7 mouse cellular contexts compared by ENCODE assay signal in the genomic region with DNA sequence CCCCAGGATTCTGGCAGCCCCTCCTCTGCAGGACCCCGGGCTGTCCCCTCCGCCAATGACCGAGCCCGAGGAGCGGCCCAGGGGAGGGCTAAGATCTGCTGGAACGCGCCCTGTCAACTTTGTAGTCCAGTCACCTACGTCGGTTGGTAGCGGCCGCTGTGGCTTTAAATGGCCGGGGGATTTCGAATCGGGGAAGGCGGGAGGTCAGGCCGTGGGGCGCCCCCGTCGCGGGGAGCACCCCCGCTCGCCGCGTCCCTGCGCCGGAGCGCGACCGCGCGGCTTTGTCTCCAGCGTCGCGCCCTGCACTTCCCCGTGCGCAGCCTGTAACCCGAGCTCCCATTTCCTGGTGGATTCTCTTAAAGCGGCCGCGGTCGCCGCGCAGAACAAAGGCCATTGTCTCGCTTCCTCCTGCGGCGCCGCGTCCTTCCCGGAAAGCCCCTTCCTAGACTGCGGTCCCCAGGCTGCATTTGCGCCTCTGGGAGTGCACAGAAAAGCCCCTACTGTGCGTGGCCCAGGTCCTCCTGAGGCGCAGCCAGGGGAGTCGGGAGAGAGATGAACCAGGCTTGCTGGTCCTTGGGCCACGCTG. TPM values are rescaled to one million over a fixed set of nuclear protein-coding genes. Genes with fewer than 3 reads are reported as not detected.
DNase-seq lines count a peak whose midpoint lies in the region; ATAC-seq and TF ChIP-seq lines count a peak whose summit lies in the region.

No protein-coding gene starts in this region.

- no peaks in the 10 kb centered on the region for H3K27me3 ChIP-seq in intestine, embryonic 16.5 days (replicated peaks; ENCODE audit: control insufficient read depth, insufficient read depth, low read length)
- H3K27me3 ChIP-seq in limb, embryonic 10.5 days (ENCODE audit: low read depth, poor library complexity, severe bottlenecking): no peaks in the 10 kb centered on the region
- no peaks in the 10 kb centered on the region for H3K27me3 ChIP-seq in midbrain, embryonic 12.5 days
- no peaks in the 10 kb centered on the region for H3K27me3 ChIP-seq in small intestine, adult 2 months (ENCODE audit: control insufficient read depth, insufficient read depth, low read length)

- TF ChIP-seq CTCF in small intestine, adult 2 months (IDR thresholded peaks at IDR 0.05; ENCODE audit: extremely low read depth, insufficient read length, insufficient replicate concordance, low read depth, low read length): no peak

- no peaks in the 10 kb centered on the region for H3K9me3 ChIP-seq in intestine, embryonic 16.5 days (ENCODE audit: control insufficient read depth, low read length)
- H3K9me3 ChIP-seq in limb, embryonic 10.5 days (replicated peaks): no peaks in the 10 kb centered on the region
- H3K9me3 ChIP-seq in midbrain, embryonic 12.5 days: no peaks in the 10 kb centered on the region

- peak; percentile 92 for ATAC-seq in intestine, embryonic 16.5 days
- peak; percentile 95 for ATAC-seq in midbrain, embryonic 12.5 days (ENCODE audit: low FRiP score, low read depth)

- peaks cover 28% of the 10 kb centered on the region for H3K4me1 ChIP-seq in intestine, embryonic 16.5 days (ENCODE audit: control insufficient read depth, insufficient read depth, low read length)
- peaks cover 35% of the 10 kb centered on the region for H3K4me1 ChIP-seq in limb, embryonic 10.5 days
- peaks cover 34% of the 10 kb centered on the region for H3K4me1 ChIP-seq in midbrain, embryonic 12.5 days
- peaks cover 10% of the 10 kb centered on the region; the same call in 1 of the 2 replicates for H3K4me1 ChIP-seq in small intestine, adult 2 months (ENCODE audit: control insufficient read depth, insufficient read depth, insufficient read length, low read length)

- no peaks in the 10 kb centered on the region for H3K36me3 ChIP-seq in intestine, embryonic 16.5 days (ENCODE audit: control insufficient read depth, insufficient read depth, low read length)
- no peaks in the 10 kb centered on the region for H3K36me3 ChIP-seq in limb, embryonic 10.5 days
- H3K36me3 ChIP-seq in midbrain, embryonic 12.5 days: no peaks in the 10 kb centered on the region
- H3K36me3 ChIP-seq in small intestine, adult 2 months (ENCODE audit: control insufficient read depth, insufficient read depth, low read length): no peaks in the 10 kb centered on the region

- peak overlapping the region; percentile 100 for H3K27ac ChIP-seq in intestine, embryonic 16.5 days (ENCODE audit: low read length)
- peak overlapping the region; percentile 100 for H3K27ac ChIP-seq in limb, embryonic 10.5 days
- peak overlapping the region; percentile 100 for H3K27ac ChIP-seq in midbrain, embryonic 12.5 days (replicated peaks)
- H3K27ac ChIP-seq in small intestine, adult 2 months (ENCODE audit: insufficient read depth, low read depth, low read length): peak overlapping the region; percentile 100

- peak; percentile 70 for TF ChIP-seq POLR2A in small intestine, adult 2 months (IDR thresholded peaks at IDR 0.05; ENCODE audit: low read depth, low read length)

- DNase-seq in adrenal gland, adult 18-20 months (ENCODE audit: low spot score in 2 of 2): peak; percentile 75 to 76
- DNase-seq in embryo, embryonic 10 days (ENCODE audit: low spot score): peak; percentile 92
- DNase-seq in gastrocnemius, postnatal 36 days: peak; percentile 61 to 79
- peak; percentile 89 for DNase-seq in limb, embryonic 10.5 days (ENCODE audit: low spot score)

- H3K4me3 ChIP-seq in intestine, embryonic 16.5 days (ENCODE audit: low read length): peak overlapping the region; percentile 92
- peak overlapping the region; percentile 80 for H3K4me3 ChIP-seq in limb, embryonic 10.5 days
- H3K4me3 ChIP-seq in midbrain, embryonic 12.5 days: peak overlapping the region; percentile 66
- peak overlapping the region; percentile 76 for H3K4me3 ChIP-seq in small intestine, adult 2 months (ENCODE audit: low read depth, low read length)

- WGBS in intestine, embryonic 16.5 days: under 1% methylated on average over 55 of the region's 55 CpGs
- under 1% methylated on average over 55 of the region's 55 CpGs for WGBS in limb, embryonic 10.5 days
- WGBS in midbrain, embryonic 12.5 days: under 1% methylated on average over 54 of the region's 55 CpGs
- WGBS in small intestine, adult 2 months: under 1% methylated on average over 55 of the region's 55 CpGs

- peak overlapping the region; percentile 99 for H3K9ac ChIP-seq in intestine, embryonic 16.5 days (ENCODE audit: low read depth, low read length)
- H3K9ac ChIP-seq in midbrain, embryonic 12.5 days (replicated peaks): peak overlapping the region; percentile 94

- H3K4me2 ChIP-seq in intestine, embryonic 16.5 days (ENCODE audit: low read depth, low read length): peak overlapping the region; percentile 55
- peak overlapping the region; percentile 58 for H3K4me2 ChIP-seq in midbrain, embryonic 12.5 days (replicated peaks)

- intact Hi-C loops in gastrocnemius, postnatal 36 days (cut with DNase I): loop anchor here (10.0 kb wide), 1 partner anchor 140 kb away; no protein-coding TSS in a partner anchor

RNA-seq across cellular contexts. Expression of gene Etv6, which starts 0.5 kb away (rescaled TPM):
- total RNA-seq in adrenal gland, adult 18-20 months (2021): 10 to 100 TPM; 32.6 to 55.2 TPM
- 1 to 10 TPM; 6.1 to 6.7 TPM for total RNA-seq in gastrocnemius, postnatal 36 days (2021)
- 10.4 and 10.5 TPM in 2 replicates for polyA plus RNA-seq in intestine, embryonic 16.5 days (2015; fragmentation: Nextera tagmentation; extraction: Ambion mirVana)
- 16.4 and 17.8 TPM in 2 replicates for polyA plus RNA-seq in limb, embryonic 10.5 days (2016; fragmentation: Nextera tagmentation; extraction: Ambion mirVana)
- 13.5 and 13.9 TPM in 2 replicates for polyA plus RNA-seq in midbrain, embryonic 12.5 days (2016; fragmentation: Nextera tagmentation; extraction: Ambion mirVana)
- 11.0 and 16.2 TPM in 2 replicates for polyA plus RNA-seq in small intestine, adult 2 months (2012; rRNA removed)

Comparison
In these comparisons a context has a peak if more than half of its experiments do, and no peak if none do; other contexts are left out.
1. Peak in every context shown above with its lines: DNase-seq, ATAC-seq, H3K4me3 ChIP-seq and H3K27ac ChIP-seq.